Mouse (Mus musculus) layer of hippocampus, postnatal 36 days (tissue): ENCODE data around the gene Nfu1. TPM values are rescaled to one million over a fixed set of nuclear protein-coding genes. Genes with fewer than 3 reads are reported as not detected.

Experiments used
- DNase-seq, 2 experiments: peaks; one replicate each; pipeline ENCODE4 v3.0.0; 2022
- total RNA-seq, 2 experiments: library from RNA; stranded (reverse); gene quantifications; 2 replicates each; pipeline ENCODE4 v1.2.3; 2021

The Nfu1 gene
- 10 to 100 TPM; 55.1 to 55.5 TPM for total RNA-seq

GRCm38 (mm10) chr6:87008887-87009286 lies at the start of gene Nfu1:
Gene Nfu1, plus strand, starts transcription at chr6:87009236.
- DNase-seq, result no peak

GRCm38 (mm10) chr6:86963987-86964685 lies 44.9 kb upstream of the Nfu1 start:
- no peak for DNase-seq

GRCm38 (mm10) chr6:86967166-86967565 lies 41.9 kb upstream of the Nfu1 start:
- no peak for DNase-seq

- no peak for DNase-seq
Observed at GRCm38 (mm10) chr6:86973956-86974355, 35.1 kb upstream of the Nfu1 start.

- DNase-seq, result no peak
Observed at GRCm38 (mm10) chr6:86978156-86978908, 30.7 kb upstream of the Nfu1 start.

GRCm38 (mm10) chr6:86978909-86979265 lies 30.1 kb upstream of the Nfu1 start:
- no peak for DNase-seq

GRCm38 (mm10) chr6:86981206-86981605 lies 27.8 kb upstream of the Nfu1 start:
- no peak for DNase-seq

GRCm38 (mm10) chr6:86985314-86986106 lies 23.5 kb upstream of the Nfu1 start:
- no peak for DNase-seq

GRCm38 (mm10) chr6:86989576-86989975 lies 19.5 kb upstream of the Nfu1 start:
- DNase-seq, result no peak

GRCm38 (mm10) chr6:86991041-86991440 lies 18.0 kb upstream of the Nfu1 start:
- DNase-seq, result no peak

- no peak for DNase-seq
Observed at GRCm38 (mm10) chr6:86992349-86992748, 16.7 kb upstream of the Nfu1 start.

GRCm38 (mm10) chr6:86994254-86994653 lies 14.8 kb upstream of the Nfu1 start:
- no peak for DNase-seq

- DNase-seq, result peak in 1 of 2 experiments; percentile 25
Observed at GRCm38 (mm10) chr6:86996629-86997307, 12.3 kb upstream of the Nfu1 start.

GRCm38 (mm10) chr6:86997360-86997759 lies 11.7 kb upstream of the Nfu1 start:
- DNase-seq, result no peak

- no peak for DNase-seq
Observed at GRCm38 (mm10) chr6:87001995-87002394, 7.0 kb upstream of the Nfu1 start.

- DNase-seq, result peak; percentile 63 to 71
Observed at GRCm38 (mm10) chr6:87002521-87003055, 6.4 kb upstream of the Nfu1 start.

- no peak for DNase-seq
Observed at GRCm38 (mm10) chr6:87004099-87004498, 4.9 kb upstream of the Nfu1 start.

- DNase-seq, result no peak
Observed at GRCm38 (mm10) chr6:87005577-87005976, 3.5 kb upstream of the Nfu1 start.

GRCm38 (mm10) chr6:87009692-87010328 lies 774 bp downstream of the Nfu1 start:
- DNase-seq, result peak; percentile 90 to 92

GRCm38 (mm10) chr6:87016916-87017315 lies 7.9 kb downstream of the Nfu1 start:
- no peak for DNase-seq

- no peak for DNase-seq
Observed at GRCm38 (mm10) chr6:87018874-87019273, 9.8 kb downstream of the Nfu1 start.

GRCm38 (mm10) chr6:87021791-87022190 lies 12.8 kb downstream of the Nfu1 start:
- no peak for DNase-seq
